Mouse (Mus musculus): ENCODE measurements around the gene Fras1.

The Fras1 gene

GRCm38 (mm10) chr5:96402555-96402954, 28.8 kb downstream of the Fras1 start:
- in situ Hi-C loops (cut with MboI, MseI): no loop called here

- in situ Hi-C loops (cut with MboI, MseI): no loop called here
Observed at GRCm38 (mm10) chr5:96405139-96405842, 31.5 kb downstream of the Fras1 start.

- in situ Hi-C loops (cut with MboI, MseI): no loop called here
Observed at GRCm38 (mm10) chr5:96408291-96408690, 34.5 kb downstream of the Fras1 start.

- in situ Hi-C loops (cut with MboI, MseI): no loop called here
Observed at GRCm38 (mm10) chr5:96412754-96413394, 39.1 kb downstream of the Fras1 start.

- in situ Hi-C loops (cut with MboI, MseI): no loop called here
Observed at GRCm38 (mm10) chr5:96417121-96417520, 43.4 kb downstream of the Fras1 start.

- in situ Hi-C loops (cut with MboI, MseI): no loop called here
Observed at GRCm38 (mm10) chr5:96421550-96421949, 47.8 kb downstream of the Fras1 start.

GRCm38 (mm10) chr5:96422716-96423115, 49.0 kb downstream of the Fras1 start:
- in situ Hi-C loops (cut with MboI, MseI): no loop called here

- in situ Hi-C loops (cut with MboI, MseI): no loop called here
Observed at GRCm38 (mm10) chr5:96425391-96425790, 51.6 kb downstream of the Fras1 start.

- in situ Hi-C loops (cut with MboI, MseI): no loop called here
Observed at GRCm38 (mm10) chr5:96429532-96430141, 55.9 kb downstream of the Fras1 start.

- in situ Hi-C loops (cut with MboI, MseI): no loop called here
Observed at GRCm38 (mm10) chr5:96437870-96438269, 64.1 kb downstream of the Fras1 start.

GRCm38 (mm10) chr5:96439811-96440210, 66.1 kb downstream of the Fras1 start:
- in situ Hi-C loops (cut with MboI, MseI): no loop called here

- in situ Hi-C loops (cut with MboI, MseI): no loop called here
Observed at GRCm38 (mm10) chr5:96447460-96447859, 73.7 kb downstream of the Fras1 start.

- in situ Hi-C loops (cut with MboI, MseI): no loop called here
Observed at GRCm38 (mm10) chr5:96452027-96452426, 78.3 kb downstream of the Fras1 start.

- in situ Hi-C loops (cut with MboI, MseI): no loop called here
Observed at GRCm38 (mm10) chr5:96453386-96453785, 79.6 kb downstream of the Fras1 start.

- in situ Hi-C loops (cut with MboI, MseI): no loop called here
Observed at GRCm38 (mm10) chr5:96454422-96454821, 80.7 kb downstream of the Fras1 start.

- in situ Hi-C loops (cut with MboI, MseI): no loop called here
Observed at GRCm38 (mm10) chr5:96455241-96455640, 81.5 kb downstream of the Fras1 start.

- in situ Hi-C loops (cut with MboI, MseI): no loop called here
Observed at GRCm38 (mm10) chr5:96457436-96457958, 83.7 kb downstream of the Fras1 start.

- in situ Hi-C loops (cut with MboI, MseI): no loop called here
Observed at GRCm38 (mm10) chr5:96459605-96460004, 85.8 kb downstream of the Fras1 start.

GRCm38 (mm10) chr5:96462197-96462596, 88.4 kb downstream of the Fras1 start:
- in situ Hi-C loops (cut with MboI, MseI): no loop called here

- in situ Hi-C loops (cut with MboI, MseI): no loop called here
Observed at GRCm38 (mm10) chr5:96466461-96466860, 92.7 kb downstream of the Fras1 start.

- in situ Hi-C loops (cut with MboI, MseI): no loop called here
Observed at GRCm38 (mm10) chr5:96471995-96472394, 98.2 kb downstream of the Fras1 start.

GRCm38 (mm10) chr5:96475488-96475887, 101.7 kb downstream of the Fras1 start:
- in situ Hi-C loops (cut with MboI, MseI): no loop called here

GRCm38 (mm10) chr5:96479003-96479402, 105.2 kb downstream of the Fras1 start:
- in situ Hi-C loops (cut with MboI, MseI): no loop called here
